Mouse (Mus musculus): Measurements from ENCODE around the gene Tmem120b. TPM values are rescaled to one million over a fixed set of nuclear protein-coding genes. Genes with fewer than 3 reads are reported as not detected.

The Tmem120b gene
- polyA plus RNA-seq, 1 experiment from 2014 or later = 17.6 TPM

DNA sequence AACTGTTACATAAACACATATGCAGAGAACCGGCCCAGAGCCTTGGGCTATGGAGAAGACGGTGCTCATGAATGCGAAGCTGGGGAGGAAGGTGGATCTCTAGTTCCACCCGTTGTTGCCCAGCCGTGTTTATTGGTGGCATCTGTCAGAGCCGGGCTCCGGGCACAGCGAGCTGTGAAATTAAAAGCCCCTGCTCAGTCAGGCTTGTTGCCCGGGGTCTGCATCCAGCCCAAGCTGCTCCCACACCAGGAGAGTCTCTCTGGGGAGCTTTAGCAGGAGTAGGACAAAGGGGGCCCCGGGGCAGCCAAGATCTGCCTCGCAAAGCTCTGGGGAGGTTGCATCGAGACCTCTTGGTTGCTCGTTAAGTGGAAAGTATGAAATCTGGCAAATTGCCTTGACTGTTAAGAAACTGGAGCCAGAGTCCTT, 42.1 kb downstream of the Tmem120b start:
- Histone ChIP-seq H3K4me1 (ENCODE audit: control insufficient read depth, insufficient read depth, low read length) (peaks cover 10% of the 10 kb centered on the region; the same call in 1 of the 2 replicates), H3K4me2 (ENCODE audit: low read depth, low read length) (no peak overlapping the region), H3K9ac (ENCODE audit: low read depth, low read length) (0 out of 2 replicates have a peak overlapping the region, but pooled peaks have one; percentile 25), H3K27ac (replicated peaks; ENCODE audit: low read depth, low read length) (0 out of 2 replicates have a peak overlapping the region, but pooled peaks have one; percentile 23), H3K9me3 (ENCODE audit: control insufficient read depth, low read length) (no peaks in the 10 kb centered on the region), H3K4me3 (ENCODE audit: low read depth, low read length) (no peak overlapping the region), H3K36me3 (ENCODE audit: control insufficient read depth, insufficient read depth, low read length) (no peaks in the 10 kb centered on the region), H3K27me3 (replicated peaks; ENCODE audit: control insufficient read depth, insufficient read depth, low read length) (no peaks in the 10 kb centered on the region)
- DNase-seq (ENCODE audit: low spot score) (peak; percentile 68), ATAC-seq (ENCODE audit: low read depth) (no peak)
- WGBS = 49% methylated on average over 13 of the region's 13 CpGs

DNA sequence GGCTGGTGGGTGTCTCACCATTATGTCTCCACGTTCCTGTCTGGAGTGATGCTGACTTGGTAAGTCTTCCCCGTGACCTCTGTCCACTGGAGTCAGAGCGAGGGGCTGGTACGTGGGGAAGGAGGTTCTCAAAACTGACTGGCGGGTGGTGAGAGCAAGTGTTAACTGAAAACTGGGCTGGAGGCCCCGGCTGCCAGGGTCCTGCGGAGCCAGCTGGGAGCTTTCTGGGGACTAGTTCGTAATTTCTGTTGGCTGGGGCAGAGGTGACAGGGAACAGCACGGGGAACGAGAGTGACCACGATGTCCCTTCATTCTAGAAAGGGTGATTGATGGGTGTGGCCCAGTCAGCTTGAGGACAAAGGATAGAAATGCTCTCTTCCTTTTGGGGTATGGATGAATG, 45.9 kb downstream of the Tmem120b start:
- H3K36me3 ChIP-seq (ENCODE audit: control insufficient read depth, insufficient read depth, low read length) = no peaks in the 10 kb centered on the region
- no peak overlapping the region for H3K27ac ChIP-seq (replicated peaks; ENCODE audit: low read depth, low read length)
- no peaks in the 10 kb centered on the region for H3K27me3 ChIP-seq (replicated peaks; ENCODE audit: control insufficient read depth, insufficient read depth, low read length)
- H3K9ac ChIP-seq (ENCODE audit: low read depth, low read length) = no peak overlapping the region
- WGBS = 69% methylated on average over 11 of the region's 11 CpGs
- no peak for ATAC-seq (ENCODE audit: low read depth)
- H3K9me3 ChIP-seq (ENCODE audit: control insufficient read depth, low read length) = no peaks in the 10 kb centered on the region
- no peak overlapping the region for H3K4me2 ChIP-seq (ENCODE audit: low read depth, low read length)
- H3K4me1 ChIP-seq (ENCODE audit: control insufficient read depth, insufficient read depth, low read length) = peaks cover 7% of the 10 kb centered on the region; the same call in 1 of the 2 replicates
- DNase-seq (ENCODE audit: low spot score) = no peak
- H3K4me3 ChIP-seq (ENCODE audit: low read depth, low read length) = no peak overlapping the region

DNA sequence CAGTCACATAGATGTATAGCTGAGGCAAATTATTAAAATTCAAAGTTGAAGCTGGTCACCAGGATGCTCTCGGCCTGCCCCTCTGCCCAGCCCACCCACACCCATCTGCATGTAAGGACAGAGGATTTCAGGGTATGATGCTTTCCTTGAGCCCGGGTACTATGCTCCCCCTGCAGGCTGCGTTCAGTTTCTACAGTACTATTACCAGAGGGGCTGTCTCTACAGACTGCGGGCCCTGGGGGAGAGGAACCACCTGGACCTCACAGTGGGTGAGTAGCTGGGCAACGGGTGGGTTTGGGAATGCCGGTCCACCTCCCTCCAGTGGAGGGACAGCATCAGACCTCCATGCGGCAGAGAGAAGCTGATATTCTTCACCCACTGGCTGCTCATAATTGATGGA, 46.7 kb downstream of the Tmem120b start:
- H3K27ac ChIP-seq (replicated peaks; ENCODE audit: low read depth, low read length) = no peak overlapping the region
- H3K4me3 ChIP-seq (ENCODE audit: low read depth, low read length) = no peak overlapping the region
- no peak overlapping the region for H3K4me2 ChIP-seq (ENCODE audit: low read depth, low read length)
- 41% methylated on average over 7 of the region's 7 CpGs for WGBS
- H3K9ac ChIP-seq (ENCODE audit: low read depth, low read length) = no peak overlapping the region
- no peak for DNase-seq (ENCODE audit: low spot score)
- no peaks in the 10 kb centered on the region for H3K27me3 ChIP-seq (replicated peaks; ENCODE audit: control insufficient read depth, insufficient read depth, low read length)
- no peak for ATAC-seq (ENCODE audit: low read depth)
- peaks cover 1% of the 10 kb centered on the region; the same call in 1 of the 2 replicates for H3K4me1 ChIP-seq (ENCODE audit: control insufficient read depth, insufficient read depth, low read length)
- H3K9me3 ChIP-seq (ENCODE audit: control insufficient read depth, low read length) = no peaks in the 10 kb centered on the region
- 0 out of 2 replicates have a peak, but pooled peaks cover 4% of the 10 kb centered on the region for H3K36me3 ChIP-seq (ENCODE audit: control insufficient read depth, insufficient read depth, low read length)

DNA sequence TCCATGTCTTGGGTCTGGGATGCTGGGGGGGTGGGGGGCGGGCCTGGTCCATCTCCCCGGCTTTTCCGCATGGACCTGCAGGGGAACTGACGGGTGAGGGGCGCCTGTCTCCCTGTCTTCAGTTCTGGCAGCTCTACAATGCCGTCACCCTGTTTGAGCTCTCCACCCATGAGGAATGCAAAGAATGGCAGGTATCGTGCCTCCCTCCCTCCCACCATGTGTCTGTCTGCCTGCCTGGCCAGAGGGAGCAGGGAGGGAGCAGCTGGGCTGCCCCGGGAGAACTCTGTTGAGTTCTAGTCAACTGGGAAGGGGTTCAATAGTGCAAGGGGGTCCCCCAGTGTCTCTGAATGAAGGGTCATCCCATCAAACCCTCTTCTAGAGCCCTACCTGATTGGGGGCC, 47.9 kb downstream of the Tmem120b start:
- no peaks in the 10 kb centered on the region for H3K4me1 ChIP-seq (ENCODE audit: control insufficient read depth, insufficient read depth, low read length)
- ATAC-seq (ENCODE audit: low read depth) (no peak), DNase-seq (ENCODE audit: low spot score) (no peak)
- no peaks in the 10 kb centered on the region for H3K9me3 ChIP-seq (ENCODE audit: control insufficient read depth, low read length)
- H3K27me3 ChIP-seq (replicated peaks; ENCODE audit: control insufficient read depth, insufficient read depth, low read length) = no peaks in the 10 kb centered on the region
- 0 out of 2 replicates have a peak, but pooled peaks cover 7% of the 10 kb centered on the region for H3K36me3 ChIP-seq (ENCODE audit: control insufficient read depth, insufficient read depth, low read length)
- 48% methylated on average over 4 of the region's 8 CpGs for whole genome bisulfite sequencing
- no peak overlapping the region for H3K27ac ChIP-seq (replicated peaks; ENCODE audit: low read depth, low read length)
- no peak overlapping the region for H3K4me3 ChIP-seq (ENCODE audit: low read depth, low read length)
- H3K4me2 ChIP-seq (ENCODE audit: low read depth, low read length) = no peak overlapping the region
- no peak overlapping the region for H3K9ac ChIP-seq (ENCODE audit: low read depth, low read length)

DNA sequence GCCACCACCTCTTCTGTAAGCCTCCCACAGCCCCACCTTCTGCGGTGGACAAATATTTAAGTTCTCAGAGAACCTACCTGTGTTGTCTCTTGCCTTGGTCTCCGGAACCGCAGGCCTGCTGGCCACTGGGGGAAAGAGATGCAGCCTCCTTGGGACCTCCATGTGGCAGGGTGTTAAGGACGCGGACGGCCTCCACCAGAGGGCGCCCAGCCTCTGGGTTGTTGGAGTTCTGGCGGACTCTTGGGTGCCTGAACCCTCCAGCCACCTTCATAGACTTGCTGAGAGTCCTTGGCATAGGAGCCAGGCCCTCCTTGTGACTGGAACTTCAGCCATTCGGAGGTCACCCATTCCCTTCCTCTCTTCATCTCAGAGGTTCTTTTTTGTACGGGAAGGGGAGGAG, 49.0 kb downstream of the Tmem120b start:
- Histone ChIP-seq H3K4me3 (ENCODE audit: low read depth, low read length) (no peak overlapping the region), H3K9me3 (ENCODE audit: control insufficient read depth, low read length) (no peaks in the 10 kb centered on the region), H3K27ac (replicated peaks; ENCODE audit: low read depth, low read length) (no peak overlapping the region), H3K27me3 (replicated peaks; ENCODE audit: control insufficient read depth, insufficient read depth, low read length) (no peaks in the 10 kb centered on the region), H3K4me2 (ENCODE audit: low read depth, low read length) (no peak overlapping the region), H3K9ac (ENCODE audit: low read depth, low read length) (no peak overlapping the region), H3K4me1 (ENCODE audit: control insufficient read depth, insufficient read depth, low read length) (no peaks in the 10 kb centered on the region), H3K36me3 (ENCODE audit: control insufficient read depth, insufficient read depth, low read length) (0 out of 2 replicates have a peak, but pooled peaks cover 7% of the 10 kb centered on the region)
- peak; percentile 68 for DNase-seq (ENCODE audit: low spot score)
- WGBS = 17% methylated on average over 10 of the region's 10 CpGs
- 0 out of 2 replicates have a peak, but pooled peaks have one; percentile 50 for ATAC-seq (ENCODE audit: low read depth)

DNA sequence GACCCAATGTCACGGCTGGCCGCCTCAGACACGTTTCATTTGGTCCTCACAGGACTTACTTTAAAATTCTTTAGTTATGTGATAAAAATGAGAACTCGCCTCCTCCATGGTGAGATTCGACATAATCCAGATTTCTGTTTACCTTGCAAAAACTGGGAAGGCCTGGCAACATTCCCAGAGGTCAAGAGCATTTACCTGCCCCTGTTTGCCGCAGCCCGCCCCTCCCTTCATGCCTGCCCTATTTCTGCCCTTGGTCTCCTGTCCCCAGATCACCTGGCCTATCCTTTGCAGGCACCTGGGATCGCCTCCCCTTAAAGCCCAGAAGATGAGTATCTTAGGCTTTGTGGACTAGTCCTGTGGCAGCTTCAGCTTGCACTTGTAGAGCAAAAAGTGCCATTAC, 49.6 kb downstream of the Tmem120b start:
- no peak for ATAC-seq (ENCODE audit: low read depth)
- H3K36me3 ChIP-seq (ENCODE audit: control insufficient read depth, insufficient read depth, low read length) = 0 out of 2 replicates have a peak, but pooled peaks cover 7% of the 10 kb centered on the region
- no peak overlapping the region for H3K9ac ChIP-seq (ENCODE audit: low read depth, low read length)
- no peaks in the 10 kb centered on the region for H3K4me1 ChIP-seq (ENCODE audit: control insufficient read depth, insufficient read depth, low read length)
- H3K4me3 ChIP-seq (ENCODE audit: low read depth, low read length) = no peak overlapping the region
- H3K27me3 ChIP-seq (replicated peaks; ENCODE audit: control insufficient read depth, insufficient read depth, low read length) = no peaks in the 10 kb centered on the region
- H3K4me2 ChIP-seq (ENCODE audit: low read depth, low read length) = no peak overlapping the region
- H3K9me3 ChIP-seq (ENCODE audit: control insufficient read depth, low read length) = no peaks in the 10 kb centered on the region
- no peak overlapping the region for H3K27ac ChIP-seq (replicated peaks; ENCODE audit: low read depth, low read length)
- no peak for DNase-seq (ENCODE audit: low spot score)
- WGBS = 84% methylated on average over 8 of the region's 8 CpGs

DNA sequence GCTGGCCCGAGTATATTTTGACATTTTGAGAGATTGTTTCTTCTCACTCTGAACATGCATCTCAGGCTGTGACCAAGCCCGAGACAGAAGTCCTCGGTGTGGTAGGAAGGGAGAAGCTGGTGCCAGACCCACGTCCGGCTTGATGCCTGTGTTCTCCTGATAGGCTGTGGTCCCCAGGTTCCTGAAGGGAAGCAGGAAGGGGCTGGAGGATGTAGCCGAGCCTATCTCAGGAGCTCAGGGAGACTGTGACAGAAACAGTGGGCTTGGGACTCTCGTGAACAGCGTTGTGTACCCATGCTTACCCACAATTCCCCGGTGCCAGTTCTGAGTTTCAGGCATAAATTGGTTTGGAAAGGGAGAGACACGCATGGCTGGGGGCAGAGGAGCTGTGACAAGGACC, 50.6 kb downstream of the Tmem120b start:
- no peak overlapping the region for H3K9ac ChIP-seq (ENCODE audit: low read depth, low read length)
- no peaks in the 10 kb centered on the region for H3K4me1 ChIP-seq (ENCODE audit: control insufficient read depth, insufficient read depth, low read length)
- no peak overlapping the region for H3K4me2 ChIP-seq (ENCODE audit: low read depth, low read length)
- H3K27ac ChIP-seq (replicated peaks; ENCODE audit: low read depth, low read length) = no peak overlapping the region
- ATAC-seq (ENCODE audit: low read depth) (no peak), DNase-seq (ENCODE audit: low spot score) (no peak)
- H3K27me3 ChIP-seq (replicated peaks; ENCODE audit: control insufficient read depth, insufficient read depth, low read length) = no peaks in the 10 kb centered on the region
- WGBS = 76% methylated on average over 10 of the region's 10 CpGs
- H3K9me3 ChIP-seq (ENCODE audit: control insufficient read depth, low read length) = no peaks in the 10 kb centered on the region
- no peak overlapping the region for H3K4me3 ChIP-seq (ENCODE audit: low read depth, low read length)
- H3K36me3 ChIP-seq (ENCODE audit: control insufficient read depth, insufficient read depth, low read length) = peaks cover 13% of the 10 kb centered on the region

DNA sequence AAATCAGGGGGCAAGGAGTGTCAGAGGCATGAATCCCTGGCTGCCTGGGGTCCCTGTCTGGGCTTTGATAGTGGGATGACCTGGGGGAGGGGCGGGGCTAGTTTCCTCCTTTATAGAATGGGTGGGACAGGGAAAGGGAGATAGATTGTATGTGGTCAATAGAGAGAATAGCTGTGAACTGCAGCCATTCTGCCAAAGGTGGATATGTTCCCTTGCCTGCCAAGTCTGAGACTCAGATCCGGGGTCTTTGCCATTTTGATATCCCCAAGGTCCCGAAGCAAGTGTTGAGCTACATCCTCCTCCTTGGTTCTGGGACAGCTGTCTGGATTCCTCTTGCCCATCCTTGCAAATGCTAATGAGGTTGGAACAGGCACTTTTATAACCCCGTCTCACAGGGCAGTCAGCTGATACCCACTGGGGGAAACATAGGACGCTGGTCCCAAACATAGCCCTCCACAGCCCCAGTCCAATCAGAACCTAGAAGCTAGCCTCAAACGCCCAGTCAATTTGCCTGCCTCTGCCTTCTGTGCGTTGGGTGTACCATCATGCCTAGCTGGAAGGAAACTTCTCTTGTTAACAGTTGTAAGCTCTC, 52.5 kb downstream of the Tmem120b start:
- Histone ChIP-seq H3K4me1 (ENCODE audit: control insufficient read depth, insufficient read depth, low read length) (no peaks in the 10 kb centered on the region), H3K9me3 (ENCODE audit: control insufficient read depth, low read length) (no peaks in the 10 kb centered on the region), H3K4me2 (ENCODE audit: low read depth, low read length) (no peak overlapping the region), H3K9ac (ENCODE audit: low read depth, low read length) (no peak overlapping the region), H3K36me3 (ENCODE audit: control insufficient read depth, insufficient read depth, low read length) (peaks cover 14% of the 10 kb centered on the region), H3K4me3 (ENCODE audit: low read depth, low read length) (no peak overlapping the region), H3K27ac (replicated peaks; ENCODE audit: low read depth, low read length) (no peak overlapping the region), H3K27me3 (replicated peaks; ENCODE audit: control insufficient read depth, insufficient read depth, low read length) (no peaks in the 10 kb centered on the region)
- WGBS = 56% methylated on average over 7 of the region's 7 CpGs
- ATAC-seq (ENCODE audit: low read depth) = no peak
- DNase-seq (ENCODE audit: low spot score) = no peak

DNA sequence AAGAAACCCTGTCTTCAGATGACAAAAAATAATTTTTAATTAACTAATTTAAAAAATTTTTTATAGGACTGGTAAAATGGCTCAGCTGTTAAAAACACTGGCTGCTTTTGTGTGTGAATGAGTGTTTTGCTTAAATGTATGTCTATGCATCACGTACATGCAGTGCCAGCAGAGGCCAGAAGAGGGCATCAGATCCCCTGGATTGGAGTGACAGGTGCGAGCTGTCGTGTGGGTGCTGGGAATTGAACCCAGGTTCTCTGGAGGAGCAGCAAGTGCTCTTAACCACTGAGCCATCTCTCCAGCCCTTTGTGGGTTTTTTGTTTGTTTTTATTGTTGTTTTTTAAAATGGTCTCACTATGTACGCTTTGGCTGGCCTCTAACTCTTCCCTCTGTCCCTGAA, 54.0 kb downstream of the Tmem120b start:
- Histone ChIP-seq H3K9ac (ENCODE audit: low read depth, low read length) (no peak overlapping the region), H3K27ac (replicated peaks; ENCODE audit: low read depth, low read length) (no peak overlapping the region), H3K36me3 (ENCODE audit: control insufficient read depth, insufficient read depth, low read length) (peaks cover 16% of the 10 kb centered on the region), H3K9me3 (ENCODE audit: control insufficient read depth, low read length) (no peaks in the 10 kb centered on the region), H3K4me2 (ENCODE audit: low read depth, low read length) (no peak overlapping the region), H3K4me3 (ENCODE audit: low read depth, low read length) (no peak overlapping the region), H3K4me1 (ENCODE audit: control insufficient read depth, insufficient read depth, low read length) (no peaks in the 10 kb centered on the region), H3K27me3 (replicated peaks; ENCODE audit: control insufficient read depth, insufficient read depth, low read length) (no peaks in the 10 kb centered on the region)
- ATAC-seq (ENCODE audit: low read depth) = no peak
- no peak for DNase-seq (ENCODE audit: low spot score)
- WGBS = 81% methylated on average over 4 of the region's 4 CpGs
